In genomic region chr7:139002692-139003091, GRCm38 (mm10) we compare ENCODE assay signal across 15 mouse cellular contexts.
DNase-seq lines count a peak whose midpoint lies in the region; ATAC-seq lines count a peak whose summit lies in the region.
"Had no signal": no experiment of that assay in that cellular context is flagged by ENCODE, and none has a peak within 500 bp of the region (broad histone marks: within the 10 kb centered on the region; RNA-seq: fewer than 3 reads in every experiment).

No protein-coding gene starts in this region.

- no peaks in the 10 kb centered on the region for H3K27me3 ChIP-seq in heart, embryonic 11.5 days (ENCODE audit: control insufficient read depth, insufficient read depth, low read length)
- H3K27me3 ChIP-seq: embryonic facial prominence, embryonic 12.5 days had no signal

- no peak overlapping the region for H3K27ac ChIP-seq in heart, embryonic 11.5 days (ENCODE audit: low read depth, low read length)
- H3K27ac ChIP-seq: embryonic facial prominence, embryonic 12.5 days; heart, adult 2 months had no signal

- H3K9me3 ChIP-seq in heart, embryonic 11.5 days (replicated peaks; ENCODE audit: control insufficient read depth, low read length), result no peaks in the 10 kb centered on the region
- H3K9me3 ChIP-seq: embryonic facial prominence, embryonic 12.5 days; heart, embryonic 12.5 days had no signal

- H3K4me1 ChIP-seq in heart, embryonic 11.5 days (ENCODE audit: control insufficient read depth, insufficient read depth, low read length), result peaks cover 3% of the 10 kb centered on the region; the same call in 1 of the 2 replicates
- H3K4me1 ChIP-seq: embryonic facial prominence, embryonic 12.5 days had no signal

- DNase-seq in 416B (ENCODE audit: low read depth), result peak; percentile 82
- peak; percentile 25 for DNase-seq in adrenal gland, adult 8-10 months
- DNase-seq in adrenal gland, postnatal 36 days, result peak; percentile 51 to 68
- DNase-seq in urinary bladder, postnatal 4 days (ENCODE audit: low spot score in 2 of 2), result no peak
- no peak for DNase-seq in kidney, postnatal 36 days
- DNase-seq: cerebellum, adult 2 months; gastrocnemius, postnatal 10 days; heart, adult 2 months had no signal

- H3K4me3 ChIP-seq in heart, embryonic 11.5 days (ENCODE audit: low read depth, low read length), result no peak overlapping the region
- H3K4me3 ChIP-seq: embryonic facial prominence, embryonic 12.5 days; heart, adult 2 months; heart, embryonic 12.5 days had no signal

- no peaks in the 10 kb centered on the region for H3K36me3 ChIP-seq in heart, embryonic 11.5 days (ENCODE audit: control insufficient read depth, insufficient read depth, low read length)
- H3K36me3 ChIP-seq: embryonic facial prominence, embryonic 12.5 days; heart, embryonic 12.5 days had no signal

- 79% methylated on average over 9 of the region's 9 CpGs for WGBS in heart, embryonic 11.5 days (ENCODE audit: insufficient replicate concordance)

- no peak overlapping the region for H3K9ac ChIP-seq in heart, embryonic 11.5 days (ENCODE audit: low read depth, low read length)
- H3K9ac ChIP-seq: embryonic facial prominence, embryonic 12.5 days; heart, embryonic 12.5 days had no signal

- H3K4me2 ChIP-seq in heart, embryonic 11.5 days, result no peak overlapping the region
- H3K4me2 ChIP-seq: embryonic facial prominence, embryonic 12.5 days; heart, embryonic 12.5 days had no signal

- ATAC-seq in megakaryocyte, adult 5-6 weeks (ENCODE audit: poor library complexity, severe bottlenecking), result peak; percentile 91
- ATAC-seq in heart, embryonic 11.5 days (replicated peaks; ENCODE audit: insufficient number of reproducible peaks, low FRiP score, low TSS enrichment), result no peak
- ATAC-seq: hindbrain, embryonic 16.5 days; inflammation-experienced regulatory T-cells, adult 6 months; intestine, postnatal 0 days had no signal

Comparison
In these comparisons a context has a peak if more than half of its experiments do, and no peak if none do; other contexts are left out.
1. DNase-seq: peak in 416B (single experiment), adrenal gland, adult 8-10 months (single experiment) and adrenal gland, postnatal 36 days (2 of 2); none in urinary bladder, postnatal 4 days (0 of 2) and kidney, postnatal 36 days (0 of 2).